ENCODE assay signal across 9 mouse cellular contexts in the genomic region with DNA sequence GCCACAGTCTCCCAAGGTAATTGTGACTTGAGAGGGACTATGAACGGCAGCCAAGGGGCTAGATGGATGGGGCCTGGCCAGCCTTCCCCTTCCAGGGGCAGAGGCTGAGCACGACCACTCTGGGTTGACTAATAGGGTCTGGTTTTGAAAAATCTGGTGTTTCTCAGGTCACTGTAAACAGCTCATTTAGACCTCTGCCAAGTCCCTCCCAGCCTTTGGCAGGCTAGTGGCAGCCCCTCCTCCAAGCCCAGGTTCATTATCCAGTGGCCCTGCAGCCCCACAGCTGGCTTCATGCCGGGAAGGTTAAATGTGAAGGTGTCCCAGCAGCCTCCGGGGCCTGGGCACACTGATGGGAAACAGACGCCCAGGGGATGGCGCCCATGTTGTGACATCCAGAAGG.
A peak's percentile ranks its signal among the peaks of the same experiment; 100 is the strongest.
DNase-seq lines count a peak whose midpoint lies in the region; ATAC-seq and TF ChIP-seq lines count a peak whose summit lies in the region.
"Had no signal": no experiment of that assay in that cellular context is flagged by ENCODE, and none has a peak within 500 bp of the region (broad histone marks: within the 10 kb centered on the region; RNA-seq: fewer than 3 reads in every experiment).

No protein-coding gene starts in this region.

- no peak overlapping the region for H3K27ac ChIP-seq in cerebellum, adult 2 months (ENCODE audit: insufficient read depth, low read length)
- H3K27ac ChIP-seq in limb, embryonic 14.5 days (replicated peaks; ENCODE audit: low read depth, low read length) = no peak overlapping the region
- H3K27ac ChIP-seq: limb, embryonic 15.5 days had no signal

- DNase-seq in cerebellum, postnatal 14 days = peak; percentile 61 to 67
- DNase-seq in cerebellum, adult 2 months = no peak
- peak; percentile 40 for DNase-seq in adrenal gland, adult 8-10 months
- DNase-seq in forelimb bud, embryonic 11.5 days (ENCODE audit: low read depth, low spot score) = peak; percentile 90
- peak; percentile 45 for DNase-seq in limb, embryonic 14.5 days (ENCODE audit: low spot score)
- no peak for DNase-seq in spleen, postnatal 4 days (ENCODE audit: low spot score in 2 of 2)
- DNase-seq in lung, postnatal 25 days (ENCODE audit: low spot score) = no peak
- DNase-seq in left cerebral cortex, postnatal 14 days (ENCODE audit: low spot score in 2 of 2) = no peak

- H3K4me3 ChIP-seq in cerebellum, adult 2 months (replicated peaks; ENCODE audit: insufficient read depth, low read depth, low read length) = no peak overlapping the region
- H3K4me3 ChIP-seq in limb, embryonic 14.5 days (replicated peaks; ENCODE audit: low read length) = no peak overlapping the region
- H3K4me3 ChIP-seq: limb, embryonic 15.5 days had no signal

- TF ChIP-seq POLR2A in cerebellum, adult 2 months (IDR thresholded peaks at IDR 0.05; ENCODE audit: borderline replicate concordance, insufficient read depth, low read length) = no peak
- no peak for TF ChIP-seq POLR2A in limb, embryonic 14.5 days (IDR thresholded peaks at IDR 0.05; ENCODE audit: borderline replicate concordance, extremely low read depth, insufficient read depth, insufficient read length)

- no peaks in the 10 kb centered on the region for H3K27me3 ChIP-seq in cerebellum, adult 2 months (ENCODE audit: control insufficient read depth, insufficient read depth, low read length)
- no peaks in the 10 kb centered on the region for H3K27me3 ChIP-seq in limb, embryonic 14.5 days (ENCODE audit: control insufficient read depth, insufficient read depth, low read length)
- H3K27me3 ChIP-seq: limb, embryonic 15.5 days had no signal

- intact Hi-C loops in left cerebral cortex, postnatal 14 days (cut with DNase I) = no loop called here

- H3K4me2 ChIP-seq in limb, embryonic 14.5 days (replicated peaks; ENCODE audit: low read depth, low read length, severe bottlenecking) = no peak overlapping the region
- H3K4me2 ChIP-seq: limb, embryonic 15.5 days had no signal

- peaks cover 65% of the 10 kb centered on the region for H3K36me3 ChIP-seq in limb, embryonic 14.5 days (ENCODE audit: control insufficient read depth, insufficient read depth, low read length)

- H3K4me1 ChIP-seq in cerebellum, adult 2 months (ENCODE audit: control insufficient read depth, insufficient read depth, low read length) = peaks cover 3% of the 10 kb centered on the region; the same call in 1 of the 2 replicates
- H3K4me1 ChIP-seq in limb, embryonic 14.5 days (ENCODE audit: control insufficient read depth, insufficient read depth, low read length) = peaks cover 16% of the 10 kb centered on the region

- WGBS in cerebellum, adult 2 months = 33% methylated on average over 6 of the region's 6 CpGs
- WGBS in limb, embryonic 14.5 days = 7% methylated on average over 6 of the region's 6 CpGs

- H3K9me3 ChIP-seq in limb, embryonic 14.5 days (ENCODE audit: control insufficient read depth, low read length) = no peaks in the 10 kb centered on the region
- H3K9me3 ChIP-seq: limb, embryonic 15.5 days had no signal

- H3K9ac ChIP-seq in limb, embryonic 14.5 days (ENCODE audit: low read depth, low read length, severe bottlenecking) = no peak overlapping the region
- H3K9ac ChIP-seq: limb, embryonic 15.5 days had no signal

- no peak for ATAC-seq in limb, embryonic 14.5 days (ENCODE audit: low FRiP score, low read depth)

- TF ChIP-seq CTCF in cerebellum, adult 2 months (IDR thresholded peaks at IDR 0.05; ENCODE audit: borderline replicate concordance, insufficient read depth, low read depth, low read length) = no peak

Comparison
In these comparisons a context has a peak if more than half of its experiments do, and no peak if none do; other contexts are left out.
1. DNase-seq: peak in cerebellum, postnatal 14 days (2 of 2), adrenal gland, adult 8-10 months (single experiment), forelimb bud, embryonic 11.5 days (single experiment) and limb, embryonic 14.5 days (single experiment); none in cerebellum, adult 2 months (0 of 2), spleen, postnatal 4 days (0 of 2), lung, postnatal 25 days (single experiment) and left cerebral cortex, postnatal 14 days (0 of 2).